Mouse (Mus musculus) midbrain, embryonic 14.5 days (tissue): ENCODE results near the gene Slc35a5. TPM values are rescaled to one million over a fixed set of nuclear protein-coding genes. Genes with fewer than 3 reads are reported as not detected.
A peak's percentile ranks its signal among the peaks of the same experiment; 100 is the strongest.

ENCODE experiments used
- ATAC-seq: fragments of 200-750 bp; cut with Nextera tagmentation; 2 replicates; pipeline ENCODE4 v1.8.0; 2017; ENCODE audit warnings: moderate number of reproducible peaks, moderate library complexity; ENCODE audit not compliant: low FRiP score, low TSS enrichment
- DNase-seq: peaks from one replicate; pipeline ENCODE4 v3.0.0-alpha.2; 2015
- H3K27ac ChIP-seq: fragments of 300-500 bp; sonication (generic); replicated peaks from 2 replicates; pipeline ENCODE4 v1.5.1; 2014; ENCODE audit warnings: mild to moderate bottlenecking, low read depth, low read length, moderate library complexity
- H3K27me3 ChIP-seq: fragments of 300-500 bp; sonication (generic); 2 replicates; pipeline ENCODE4 v1.6.1; 2014; ENCODE audit warnings: low read length, control low read depth, mixed read lengths; ENCODE audit not compliant: control insufficient read depth, insufficient read depth
- H3K36me3 ChIP-seq: fragments of 300-500 bp; sonication (generic); 2 replicates; pipeline ENCODE4 v1.6.1; 2014; ENCODE audit warnings: low read length, control low read depth; ENCODE audit not compliant: control insufficient read depth, insufficient read depth
- H3K4me1 ChIP-seq: fragments of 300-500 bp; sonication (generic); 2 replicates; pipeline ENCODE4 v1.6.1; 2014; ENCODE audit warnings: mild to moderate bottlenecking, antibody characterized with exemption, low read length, control low read depth; ENCODE audit not compliant: control insufficient read depth, insufficient read depth
- H3K4me2 ChIP-seq: fragments of 300-500 bp; sonication (generic); 2 replicates; pipeline ENCODE4 v1.6.1; 2014; ENCODE audit warnings: mild to moderate bottlenecking, low read length, moderate library complexity
- H3K4me3 ChIP-seq: fragments of 300-500 bp; sonication (generic); replicated peaks from 2 replicates; pipeline ENCODE4 v1.5.1; 2014; ENCODE audit warnings: low read depth, low read length
- H3K9ac ChIP-seq: fragments of 300-500 bp; sonication (generic); replicated peaks from 2 replicates; pipeline ENCODE4 v1.6.1; 2014; ENCODE audit warnings: mild to moderate bottlenecking, low read length, moderate library complexity
- H3K9me3 ChIP-seq: fragments of 300-500 bp; sonication (generic); 2 replicates; pipeline ENCODE4 v1.6.1; 2016; ENCODE audit warnings: low read length, control low read depth, mixed read lengths; ENCODE audit not compliant: control insufficient read depth
- WGBS: fragments of 180-500 bp; shearing (Covaris S2); extraction: QIAGEN DNeasy Blood & Tissue Kit; methylation state at CpG from one replicate; pipeline ENCODE4 v1.1.7; 2014; 5-methylcytosine and 5-hydroxymethylcytosine counted together
- polyA plus RNA-seq: library from polyadenylated mRNA; unstranded; fragments of >200 nt; fragmentation: Nextera tagmentation; extraction: Ambion mirVana; gene quantifications from 2 replicates; pipeline ENCODE4 v1.2.1, GENCODE M21; 2014

Gene Slc35a5
- polyA plus RNA-seq, 1 experiment from 2014 or later = 29.8 TPM

DNA sequence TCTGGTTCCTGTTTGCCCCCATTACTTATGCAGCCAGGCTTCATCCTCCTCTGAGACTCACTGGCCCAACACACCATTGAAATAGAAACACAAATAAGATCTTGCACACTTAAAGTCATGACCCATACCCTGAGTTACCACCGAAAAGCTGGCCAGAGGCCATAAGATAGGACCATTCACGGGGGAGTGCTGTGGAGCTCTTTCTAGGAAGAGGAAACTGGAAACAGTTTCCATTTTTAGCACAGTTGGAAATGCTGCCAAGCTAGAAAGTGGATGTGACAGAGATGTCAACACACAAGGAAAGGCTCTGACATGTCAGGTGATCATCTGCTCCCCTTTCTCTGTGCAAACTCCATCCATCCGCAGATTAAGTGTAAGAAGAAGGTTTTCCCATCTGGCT lies 57.6 kb downstream of the Slc35a5 start:
- Histone ChIP-seq H3K36me3 (no peaks in the 10 kb centered on the region), H3K9ac (no peak overlapping the region), H3K4me2 (no peak overlapping the region), H3K4me1 (0 out of 2 replicates have a peak, but pooled peaks cover 3% of the 10 kb centered on the region), H3K4me3 (no peak overlapping the region), H3K27ac (no peak overlapping the region), H3K9me3 (no peaks in the 10 kb centered on the region), H3K27me3 (no peaks in the 10 kb centered on the region)
- 83% methylated on average over 3 of the region's 3 CpGs for WGBS
- ATAC-seq = no peak
- DNase-seq = no peak

DNA sequence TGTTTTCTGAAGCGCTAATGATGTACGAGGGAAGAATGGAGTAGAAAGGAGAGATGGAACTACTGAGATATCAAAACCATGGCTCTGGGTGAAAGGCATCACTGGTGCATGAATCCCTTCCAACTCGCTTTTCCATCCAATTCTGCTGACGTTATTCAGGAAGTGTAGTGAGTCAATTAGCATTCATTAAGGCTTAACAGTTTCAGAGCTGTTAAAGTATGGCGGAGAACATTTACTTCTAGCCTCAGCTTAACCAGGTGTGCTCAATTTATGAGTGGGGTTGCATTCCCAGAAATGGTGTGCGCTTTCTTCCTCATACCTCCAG lies 59.7 kb downstream of the Slc35a5 start:
- no peak overlapping the region for H3K4me3 ChIP-seq
- peaks cover 9% of the 10 kb centered on the region; the same call in 1 of the 2 replicates for H3K4me1 ChIP-seq
- H3K9ac ChIP-seq = no peak overlapping the region
- H3K27ac ChIP-seq = no peak overlapping the region
- no peak overlapping the region for H3K4me2 ChIP-seq
- no peaks in the 10 kb centered on the region for H3K9me3 ChIP-seq
- no peaks in the 10 kb centered on the region for H3K36me3 ChIP-seq
- WGBS = 76% methylated on average over 6 of the region's 6 CpGs
- ATAC-seq (no peak), DNase-seq (no peak)
- H3K27me3 ChIP-seq = no peaks in the 10 kb centered on the region

DNA sequence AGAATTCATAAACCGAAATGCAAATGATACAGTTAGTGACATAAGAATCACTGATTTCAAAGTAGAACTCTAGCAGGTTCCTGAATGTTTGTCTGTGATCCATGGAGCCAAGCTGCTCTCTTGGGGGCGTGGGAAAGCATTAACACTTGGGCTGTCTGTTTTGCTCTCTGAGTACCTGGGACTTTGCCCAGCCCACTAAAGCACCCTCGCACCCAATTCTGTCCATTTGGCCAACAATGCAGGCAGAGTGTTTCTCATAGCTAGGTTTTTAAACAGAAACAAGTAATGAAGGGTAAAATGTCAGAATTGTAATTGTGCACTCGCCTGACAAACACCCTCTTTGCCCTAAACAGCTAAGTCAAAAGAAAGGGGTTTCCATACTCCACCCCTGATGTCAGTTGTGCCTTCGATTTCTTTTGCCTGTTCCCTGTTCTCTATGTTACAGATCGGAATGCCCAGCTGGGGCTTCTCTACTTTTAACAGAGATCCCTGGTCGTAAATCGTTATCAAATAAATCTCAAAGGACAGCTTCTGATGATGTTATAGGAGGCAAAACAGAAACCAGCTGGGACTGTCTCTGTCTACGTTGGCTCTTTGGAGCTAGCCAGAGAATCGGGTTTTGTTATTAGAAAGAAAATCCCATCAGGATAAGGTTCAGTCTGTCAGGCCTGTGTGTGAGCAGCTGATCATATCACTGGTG lies 60.2 kb downstream of the Slc35a5 start:
- Histone ChIP-seq H3K27me3 (no peaks in the 10 kb centered on the region), H3K4me3 (no peak overlapping the region), H3K4me2 (no peak overlapping the region), H3K4me1 (peaks cover 9% of the 10 kb centered on the region; the same call in 1 of the 2 replicates), H3K9me3 (no peaks in the 10 kb centered on the region), H3K9ac (no peak overlapping the region), H3K27ac (no peak overlapping the region), H3K36me3 (no peaks in the 10 kb centered on the region)
- DNase-seq = no peak
- 77% methylated on average over 10 of the region's 10 CpGs for WGBS
- ATAC-seq = no peak

DNA sequence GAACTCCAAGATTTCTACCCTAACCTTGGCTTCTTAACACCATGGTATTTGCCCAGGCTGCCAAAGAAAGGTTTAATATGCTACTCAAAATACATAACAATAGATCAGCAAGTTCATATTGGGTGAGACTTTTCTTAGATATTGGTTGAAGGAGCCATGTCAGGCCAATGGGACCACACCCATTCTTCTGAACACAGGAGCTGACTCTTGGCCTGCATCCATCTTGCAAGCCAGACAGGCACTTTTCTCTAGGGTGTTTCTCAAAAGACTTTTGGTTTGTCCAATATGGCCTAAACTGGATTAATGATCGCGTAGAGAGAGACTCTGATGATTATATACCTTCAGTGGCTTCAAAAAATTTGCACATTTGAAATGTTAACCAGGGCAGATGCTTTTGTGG lies 61.0 kb downstream of the Slc35a5 start:
- ATAC-seq (no peak), DNase-seq (no peak)
- H3K27me3 ChIP-seq = no peaks in the 10 kb centered on the region
- H3K9ac ChIP-seq = no peak overlapping the region
- H3K27ac ChIP-seq = no peak overlapping the region
- no peaks in the 10 kb centered on the region for H3K9me3 ChIP-seq
- no peak overlapping the region for H3K4me2 ChIP-seq
- peaks cover 9% of the 10 kb centered on the region; the same call in 1 of the 2 replicates for H3K4me1 ChIP-seq
- WGBS = 98% methylated on average over 2 of the region's 2 CpGs
- no peaks in the 10 kb centered on the region for H3K36me3 ChIP-seq
- H3K4me3 ChIP-seq = no peak overlapping the region

DNA sequence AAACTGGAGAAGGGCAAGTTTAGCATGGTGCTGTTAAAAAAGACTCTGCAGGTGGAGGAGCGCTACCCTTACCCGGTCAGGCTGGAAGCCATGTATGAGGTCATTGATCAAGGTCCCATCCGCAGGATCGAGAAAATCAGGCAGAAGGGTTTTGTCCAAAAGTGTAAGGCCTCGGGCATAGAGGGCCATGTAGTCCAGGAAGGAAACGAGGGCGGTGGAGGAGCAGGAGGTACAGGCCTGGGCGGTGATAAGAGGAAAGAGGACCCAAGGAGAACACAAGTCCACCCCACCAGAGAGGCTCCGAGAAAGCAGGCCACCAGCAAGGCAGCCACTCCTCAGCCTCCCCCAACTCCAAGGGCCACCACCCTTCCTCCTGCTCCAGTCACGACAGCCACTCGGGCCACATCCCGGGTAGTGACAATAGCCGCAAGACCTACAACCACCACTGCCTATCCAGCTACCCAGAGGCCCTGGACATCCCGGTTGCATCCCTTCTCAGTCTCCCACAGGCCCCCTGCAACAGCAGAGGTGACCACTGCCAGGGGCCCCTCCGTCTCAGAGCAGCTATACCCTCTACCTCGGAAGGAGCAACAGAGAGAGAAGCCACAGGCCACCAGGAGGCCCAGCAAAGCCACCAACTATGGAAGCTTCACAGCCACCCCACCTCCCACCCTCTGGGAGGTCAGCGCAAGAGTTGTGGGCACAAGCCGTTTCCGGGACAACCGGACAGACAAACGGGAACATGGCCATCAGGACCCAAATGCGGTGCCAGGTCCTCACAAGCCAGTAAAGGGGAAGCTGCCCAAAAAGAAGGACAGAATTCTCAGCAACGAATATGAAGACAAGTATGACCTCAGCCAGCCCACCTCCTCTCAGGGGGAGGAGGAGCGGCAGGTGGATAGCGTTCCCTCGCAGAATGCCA lies 62.7 kb downstream of the Slc35a5 start:
- H3K27ac ChIP-seq = no peak overlapping the region
- H3K9me3 ChIP-seq = no peaks in the 10 kb centered on the region
- no peaks in the 10 kb centered on the region for H3K36me3 ChIP-seq
- no peak overlapping the region for H3K9ac ChIP-seq
- H3K27me3 ChIP-seq = no peaks in the 10 kb centered on the region
- WGBS = 90% methylated on average over 26 of the region's 26 CpGs
- ATAC-seq (no peak), DNase-seq (peak; percentile 1)
- H3K4me1 ChIP-seq = peaks cover 9% of the 10 kb centered on the region; the same call in 1 of the 2 replicates
- H3K4me3 ChIP-seq = no peak overlapping the region
- no peak overlapping the region for H3K4me2 ChIP-seq

DNA sequence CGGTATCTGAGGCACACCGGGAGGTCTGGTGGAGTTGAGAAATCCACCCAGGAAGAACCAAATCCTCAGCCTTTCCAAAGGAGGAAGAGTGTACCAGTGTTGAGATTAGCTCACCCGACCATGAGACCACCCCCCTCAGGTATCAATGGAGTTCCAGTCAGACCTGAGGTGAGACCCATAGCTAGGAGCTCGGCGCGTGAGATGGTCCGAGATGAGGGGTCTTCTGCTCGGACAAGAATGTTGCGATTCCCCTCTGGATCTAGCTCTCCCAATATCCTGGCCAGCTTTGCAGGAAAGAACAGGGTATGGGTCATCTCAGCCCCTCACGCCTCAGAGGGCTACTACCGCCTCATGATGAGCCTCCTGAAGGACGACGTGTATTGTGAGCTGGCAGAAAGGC lies 63.5 kb downstream of the Slc35a5 start:
- Histone ChIP-seq H3K9ac (no peak overlapping the region), H3K27ac (no peak overlapping the region), H3K4me1 (peaks cover 9% of the 10 kb centered on the region; the same call in 1 of the 2 replicates), H3K9me3 (no peaks in the 10 kb centered on the region), H3K36me3 (no peaks in the 10 kb centered on the region), H3K27me3 (no peaks in the 10 kb centered on the region), H3K4me3 (no peak overlapping the region), H3K4me2 (no peak overlapping the region)
- DNase-seq (no peak), ATAC-seq (no peak)
- 93% methylated on average over 13 of the region's 13 CpGs for WGBS

DNA sequence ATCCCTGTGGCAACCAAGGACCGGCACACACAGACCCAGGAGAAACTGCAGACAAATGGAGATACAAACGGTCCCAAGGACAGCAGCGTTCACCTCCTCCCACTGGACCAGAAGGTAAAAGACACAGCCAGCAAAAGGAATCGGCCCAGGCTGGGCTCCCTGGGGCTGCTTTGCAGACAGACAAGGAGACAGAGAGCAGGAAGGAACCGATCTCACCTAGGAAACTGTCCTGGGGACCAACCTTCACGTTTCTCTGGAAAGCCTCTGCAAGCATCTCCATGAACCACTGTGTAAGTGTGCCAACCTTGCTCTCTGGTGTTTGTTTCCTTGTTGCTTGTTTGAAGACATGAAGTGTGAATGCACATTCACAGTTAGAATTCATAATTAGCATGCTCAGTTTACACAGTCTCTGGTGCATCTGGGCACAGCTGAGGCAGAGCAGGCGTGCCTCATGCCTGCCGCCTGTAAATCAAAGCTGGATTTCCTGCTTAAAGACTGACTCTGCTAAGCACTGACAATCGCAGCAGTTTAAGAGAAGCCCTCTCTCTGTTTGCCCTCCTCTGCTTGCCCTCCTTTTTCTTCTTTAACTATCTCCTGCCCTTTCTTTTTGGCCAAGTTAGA lies 64.3 kb downstream of the Slc35a5 start:
- peak overlapping the region; percentile 47 for H3K9ac ChIP-seq
- DNase-seq (peak; percentile 42), ATAC-seq (no peak)
- H3K9me3 ChIP-seq = no peaks in the 10 kb centered on the region
- H3K4me3 ChIP-seq = peak overlapping the region; percentile 14; the same call in 1 of the 2 replicates
- 9% methylated on average over 9 of the region's 9 CpGs for WGBS
- H3K4me1 ChIP-seq = peaks cover 9% of the 10 kb centered on the region; the same call in 1 of the 2 replicates
- H3K27ac ChIP-seq = no peak overlapping the region
- no peaks in the 10 kb centered on the region for H3K36me3 ChIP-seq
- no peaks in the 10 kb centered on the region for H3K27me3 ChIP-seq
- peak overlapping the region; percentile 50 for H3K4me2 ChIP-seq

DNA sequence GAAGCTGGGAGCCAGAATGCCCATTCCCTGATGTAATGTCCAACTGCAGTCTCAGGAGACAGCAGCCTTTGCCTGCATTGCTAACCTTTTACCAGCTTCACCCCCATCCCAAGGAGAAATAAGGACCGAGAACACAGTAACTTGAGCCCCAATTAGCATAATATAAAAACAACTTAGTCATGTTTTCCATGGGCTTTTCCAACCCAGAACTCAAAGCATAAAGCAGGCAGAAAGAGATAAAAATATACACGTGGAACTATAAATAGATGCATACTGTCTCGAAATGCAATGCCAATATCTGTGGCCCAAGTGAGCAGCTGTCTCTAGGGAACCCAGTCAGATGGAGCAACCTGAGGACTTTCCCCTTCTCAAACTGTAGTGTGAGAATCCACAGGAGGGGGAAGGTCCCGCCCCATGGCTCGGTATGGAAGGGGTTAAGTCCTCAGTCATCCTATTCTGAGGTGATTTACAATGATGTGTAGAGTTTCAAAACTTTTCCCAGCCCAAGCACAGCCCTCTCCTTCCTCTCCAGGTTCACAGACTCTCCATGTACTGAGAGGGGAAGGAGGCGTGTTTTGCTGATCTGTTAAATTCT lies 65.3 kb downstream of the Slc35a5 start, which contains the start of gene Ccdc80:
Gene Ccdc80 (plus strand): TSS at position 266 of the 595 bp plus-strand sequence.
- peak within 1 kb of the TSS; percentile 50 for H3K4me2 ChIP-seq
- DNase-seq (no peak), ATAC-seq (no peak)
- no peak within 1 kb of the TSS for H3K27ac ChIP-seq
- H3K36me3 ChIP-seq = no peaks in the 10 kb centered on the region
- H3K4me1 ChIP-seq = peaks cover 6% of the 10 kb centered on the region; the same call in 1 of the 2 replicates
- 44% methylated on average over 6 of the region's 6 CpGs for WGBS
- no peaks in the 10 kb centered on the region for H3K27me3 ChIP-seq
- H3K4me3 ChIP-seq = peak within 1 kb of the TSS; percentile 14; the same call in 1 of the 2 replicates
- H3K9me3 ChIP-seq = no peaks in the 10 kb centered on the region
- peak within 1 kb of the TSS; percentile 47 for H3K9ac ChIP-seq
